Mouse (Mus musculus) gastrocnemius, postnatal 25 days (tissue): ENCODE results near the gene Map3k4. TPM values are rescaled to one million over a fixed set of nuclear protein-coding genes. Genes with fewer than 3 reads are reported as not detected.

Source experiments
- DNase-seq: peaks from one replicate; pipeline ENCODE4 v3.0.0; 2022
- total RNA-seq, 2 experiments: library from RNA; stranded (reverse); gene quantifications; 1 replicate in 1 of 2; 2 replicates in 1 of 2; pipeline ENCODE4 v1.2.3; 2021

Gene Map3k4
- total RNA-seq, 2 experiments from 2014 or later = 25.5 to 25.7 TPM

- no peak for DNase-seq
Observed at GRCm38 (mm10) chr17:12179766-12180165, 138.8 kb downstream of the Map3k4 start.

- no peak for DNase-seq
Observed at GRCm38 (mm10) chr17:12179339-12179738, 139.3 kb downstream of the Map3k4 start.

Other genes starting within 250 kb of the Map3k4 start
- 1 to 10 TPM; 2.3 to 2.7 TPM for gene Agpat4, start 200.1 kb downstream of the Map3k4 start, total RNA-seq
- gene Plg, start 59.8 kb upstream of the Map3k4 start, total RNA-seq = not detected
- gene Slc22a3, start 188.9 kb upstream of the Map3k4 start, total RNA-seq = 1 to 10 TPM; 2.2 TPM